Mouse (Mus musculus): ENCODE results near the gene Fam131c. TPM values are rescaled to one million over a fixed set of nuclear protein-coding genes. Genes with fewer than 3 reads are reported as not detected.
A peak's percentile ranks its signal among the peaks of the same experiment; 100 is the strongest.

Gene Fam131c
- polyA plus RNA-seq, 1 experiment = not detected

- H3K9me3 ChIP-seq = no peaks in the 10 kb centered on the region
- TF ChIP-seq GATA1 (IDR thresholded peaks at IDR 0.05; ENCODE audit: borderline replicate concordance, low read length) = no peak
- no peak for TF ChIP-seq FLI1 (IDR thresholded peaks at IDR 0.05; ENCODE audit: low read length)
- H3K4me3 ChIP-seq (replicated peaks) = no peak overlapping the region
- peaks cover 10% of the 10 kb centered on the region for H3K4me1 ChIP-seq
- H3K36me3 ChIP-seq (replicated peaks; ENCODE audit: low read length) = no peaks in the 10 kb centered on the region
- H3K27me3 ChIP-seq (replicated peaks) = peaks cover 81% of the 10 kb centered on the region
Observed at GRCm38 (mm10) chr4:141420886-141421285, 52.9 kb downstream of the Fam131c start.

- no peaks in the 10 kb centered on the region for H3K9me3 ChIP-seq
- no peak overlapping the region for H3K4me3 ChIP-seq (replicated peaks)
- H3K27me3 ChIP-seq (replicated peaks) = peaks cover 81% of the 10 kb centered on the region
- TF ChIP-seq FLI1 (IDR thresholded peaks at IDR 0.05; ENCODE audit: low read length) (no peak), GATA1 (IDR thresholded peaks at IDR 0.05; ENCODE audit: borderline replicate concordance, low read length) (no peak)
- H3K4me1 ChIP-seq = peaks cover 12% of the 10 kb centered on the region
- no peaks in the 10 kb centered on the region for H3K36me3 ChIP-seq (replicated peaks; ENCODE audit: low read length)
Observed at GRCm38 (mm10) chr4:141421423-141421822, 53.4 kb downstream of the Fam131c start.

GRCm38 (mm10) chr4:141422841-141423240 lies 54.8 kb downstream of the Fam131c start:
- Histone ChIP-seq H3K4me1 (peaks cover 12% of the 10 kb centered on the region), H3K36me3 (replicated peaks; ENCODE audit: low read length) (no peaks in the 10 kb centered on the region), H3K9me3 (no peaks in the 10 kb centered on the region), H3K4me3 (replicated peaks) (peak overlapping the region; percentile 56), H3K27me3 (replicated peaks) (peaks cover 84% of the 10 kb centered on the region)
- no peak for TF ChIP-seq GATA1 (IDR thresholded peaks at IDR 0.05; ENCODE audit: borderline replicate concordance, low read length)
- TF ChIP-seq FLI1 (IDR thresholded peaks at IDR 0.05; ENCODE audit: low read length) = no peak

DNA sequence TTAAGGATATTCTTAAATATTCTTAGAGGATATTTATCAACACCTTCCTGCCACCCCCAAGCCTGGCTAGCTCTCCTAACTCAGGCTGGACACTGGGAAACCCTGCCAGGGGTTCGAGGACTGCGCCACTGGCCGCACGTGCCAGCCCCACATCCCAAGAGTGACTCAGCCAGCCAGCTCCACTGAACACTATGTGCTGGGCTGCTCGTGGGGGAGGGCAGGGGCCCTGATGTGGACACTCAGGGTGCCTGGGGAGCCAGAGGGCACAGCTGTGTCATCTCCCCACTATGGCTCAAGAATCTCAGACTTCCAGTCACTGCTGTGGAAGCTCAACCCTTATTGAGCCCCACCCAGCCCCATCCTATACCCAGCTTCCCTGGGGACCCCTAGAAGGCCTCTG lies 55.3 kb downstream of the Fam131c start:
- Histone ChIP-seq H3K9me3 (no peaks in the 10 kb centered on the region), H3K4me1 (peaks cover 12% of the 10 kb centered on the region), H3K27me3 (replicated peaks) (peaks cover 88% of the 10 kb centered on the region), H3K36me3 (replicated peaks; ENCODE audit: low read length) (no peaks in the 10 kb centered on the region), H3K4me3 (replicated peaks) (no peak overlapping the region)
- TF ChIP-seq GATA1 (IDR thresholded peaks at IDR 0.05; ENCODE audit: borderline replicate concordance, low read length) (no peak), FLI1 (IDR thresholded peaks at IDR 0.05; ENCODE audit: low read length) (no peak)

- TF ChIP-seq GATA1 (IDR thresholded peaks at IDR 0.05; ENCODE audit: borderline replicate concordance, low read length) (no peak), FLI1 (IDR thresholded peaks at IDR 0.05; ENCODE audit: low read length) (no peak)
- Histone ChIP-seq H3K9me3 (no peaks in the 10 kb centered on the region), H3K27me3 (replicated peaks) (peaks cover 92% of the 10 kb centered on the region), H3K4me1 (peaks cover 12% of the 10 kb centered on the region), H3K36me3 (replicated peaks; ENCODE audit: low read length) (no peaks in the 10 kb centered on the region), H3K4me3 (replicated peaks) (no peak overlapping the region)
Observed at GRCm38 (mm10) chr4:141423691-141424431, 55.8 kb downstream of the Fam131c start.

DNA sequence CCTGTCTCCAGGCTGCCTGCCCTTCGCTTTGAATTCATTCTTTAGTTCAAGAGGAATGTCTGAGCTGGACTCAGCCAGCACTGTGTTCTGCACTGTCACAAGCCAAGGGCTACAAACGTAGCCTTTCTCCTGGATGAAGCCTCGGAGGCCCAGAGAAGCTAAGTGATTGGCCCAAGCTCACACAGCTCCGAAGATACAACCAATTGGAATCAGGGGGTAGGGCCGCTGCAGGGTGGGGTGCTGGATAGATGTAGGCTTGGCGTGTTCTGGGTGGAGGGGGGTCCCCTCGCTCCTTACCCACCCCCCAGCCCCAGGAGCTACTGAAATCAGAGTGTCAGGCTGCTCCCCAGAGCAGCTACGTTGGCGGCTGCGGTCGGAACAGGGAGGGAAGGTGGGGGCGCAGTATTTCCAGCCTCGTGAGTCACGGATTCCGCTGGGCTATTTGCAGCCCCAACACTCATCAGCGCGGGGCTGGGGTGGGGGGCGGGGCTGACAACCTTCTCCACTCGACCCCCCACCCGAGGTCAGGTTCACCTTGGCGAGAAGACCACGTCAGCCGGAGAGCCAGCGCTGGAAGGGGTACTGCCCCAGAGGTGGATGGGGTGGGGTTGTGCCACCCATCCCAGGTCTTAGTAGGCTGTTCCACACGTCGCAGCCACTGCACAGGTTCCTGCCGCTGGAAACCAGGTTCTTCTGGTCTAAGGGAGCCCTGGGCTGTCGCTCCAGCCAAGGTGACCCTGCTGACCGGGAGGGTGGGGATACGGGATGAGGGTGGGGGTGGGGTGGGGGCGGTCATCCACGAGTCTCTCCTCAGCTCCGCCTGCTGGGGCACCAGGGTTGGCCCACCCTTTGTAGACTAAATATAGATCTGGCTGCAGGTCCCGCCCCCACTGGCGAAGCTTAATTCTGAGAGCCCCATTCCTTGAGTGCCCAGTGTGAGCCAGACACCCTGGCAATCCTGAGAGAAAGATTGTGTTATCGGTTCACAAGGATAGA lies 57.8 kb downstream of the Fam131c start:
- H3K4me3 ChIP-seq (replicated peaks) = peak overlapping the region; percentile 38
- TF ChIP-seq FLI1 (IDR thresholded peaks at IDR 0.05; ENCODE audit: low read length) (no peak), GATA1 (IDR thresholded peaks at IDR 0.05; ENCODE audit: borderline replicate concordance, low read length) (no peak)
- no peaks in the 10 kb centered on the region for H3K9me3 ChIP-seq
- peaks cover 81% of the 10 kb centered on the region for H3K27me3 ChIP-seq (replicated peaks)
- no peaks in the 10 kb centered on the region for H3K36me3 ChIP-seq (replicated peaks; ENCODE audit: low read length)
- H3K4me1 ChIP-seq = peaks cover 13% of the 10 kb centered on the region

- peaks cover 25% of the 10 kb centered on the region for H3K4me1 ChIP-seq
- no peak for TF ChIP-seq FLI1 (IDR thresholded peaks at IDR 0.05; ENCODE audit: low read length)
- no peak for TF ChIP-seq GATA1 (IDR thresholded peaks at IDR 0.05; ENCODE audit: borderline replicate concordance, low read length)
- H3K27me3 ChIP-seq (replicated peaks) = peaks cover 68% of the 10 kb centered on the region
- H3K4me3 ChIP-seq (replicated peaks) = no peak overlapping the region
- H3K36me3 ChIP-seq (replicated peaks; ENCODE audit: low read length) = no peaks in the 10 kb centered on the region
- no peaks in the 10 kb centered on the region for H3K9me3 ChIP-seq
Observed at GRCm38 (mm10) chr4:141426796-141427745, 59.1 kb downstream of the Fam131c start.

- Histone ChIP-seq H3K4me1 (peaks cover 25% of the 10 kb centered on the region), H3K27me3 (replicated peaks) (peaks cover 60% of the 10 kb centered on the region), H3K36me3 (replicated peaks; ENCODE audit: low read length) (no peaks in the 10 kb centered on the region), H3K4me3 (replicated peaks) (no peak overlapping the region), H3K9me3 (no peaks in the 10 kb centered on the region)
- TF ChIP-seq GATA1 (IDR thresholded peaks at IDR 0.05; ENCODE audit: borderline replicate concordance, low read length) = no peak
- TF ChIP-seq FLI1 (IDR thresholded peaks at IDR 0.05; ENCODE audit: low read length) = no peak
Observed at GRCm38 (mm10) chr4:141427921-141428320, 59.9 kb downstream of the Fam131c start.

- Histone ChIP-seq H3K4me3 (replicated peaks) (no peak overlapping the region), H3K36me3 (replicated peaks; ENCODE audit: low read length) (no peaks in the 10 kb centered on the region), H3K9me3 (no peaks in the 10 kb centered on the region), H3K4me1 (peaks cover 25% of the 10 kb centered on the region), H3K27me3 (replicated peaks) (peaks cover 52% of the 10 kb centered on the region)
- TF ChIP-seq FLI1 (IDR thresholded peaks at IDR 0.05; ENCODE audit: low read length) = no peak
- no peak for TF ChIP-seq GATA1 (IDR thresholded peaks at IDR 0.05; ENCODE audit: borderline replicate concordance, low read length)
Observed at GRCm38 (mm10) chr4:141429381-141429780, 61.4 kb downstream of the Fam131c start.
